17 mouse cellular contexts compared by ENCODE assay signal in the genomic region with DNA sequence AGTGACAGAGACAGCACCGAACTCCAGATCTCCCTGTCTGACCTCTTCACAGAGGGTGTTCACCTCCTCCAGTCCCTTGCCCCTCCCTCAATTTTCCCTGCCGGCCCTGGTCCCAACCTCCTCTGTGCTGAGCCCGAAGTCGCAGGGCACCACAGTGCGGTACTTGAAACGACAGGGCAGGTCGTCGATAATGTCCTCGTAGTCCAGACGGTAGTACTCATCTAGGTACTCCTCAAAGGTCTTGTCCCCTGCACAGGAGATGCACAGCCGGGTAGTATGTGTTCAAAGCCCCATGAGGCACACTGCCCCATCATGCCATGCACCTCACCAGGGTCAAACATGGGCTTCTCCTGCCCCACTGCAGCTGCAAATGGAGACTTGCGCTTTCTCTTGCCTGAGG. TPM values are rescaled to one million over a fixed set of nuclear protein-coding genes. Genes with fewer than 3 reads are reported as not detected.
"Had no signal": no experiment of that assay in that cellular context is flagged by ENCODE, and none has a peak within 500 bp of the region (broad histone marks: within the 10 kb centered on the region; RNA-seq: fewer than 3 reads in every experiment).

No protein-coding gene starts in this region.

- H3K27ac ChIP-seq: kidney, postnatal 0 days; layer of hippocampus, adult 2 months; limb, embryonic 10.5 days; limb, embryonic 13.5 days; midbrain, embryonic 12.5 days; stomach, postnatal 0 days had no signal

- DNase-seq: kidney, adult 2 months; kidney, postnatal 25 days; layer of hippocampus, adult 9-11 months; lung, adult 2 months; lung, postnatal 14 days; lung, postnatal 4 days; thymus, adult 2 months; thymus, postnatal 14 days; thymus, postnatal 4 days had no signal

- H3K9ac ChIP-seq: limb, embryonic 13.5 days; midbrain, embryonic 12.5 days had no signal

- H3K27me3 ChIP-seq: limb, embryonic 13.5 days; midbrain, embryonic 12.5 days had no signal

- ATAC-seq: inflammation-experienced regulatory T-cells, adult 6 months had no signal

- H3K4me3 ChIP-seq: layer of hippocampus, adult 2 months; limb, embryonic 10.5 days; limb, embryonic 13.5 days; midbrain, embryonic 12.5 days had no signal

- H3K9me3 ChIP-seq: limb, embryonic 10.5 days; limb, embryonic 13.5 days; midbrain, embryonic 12.5 days had no signal

- H3K4me1 ChIP-seq: limb, embryonic 10.5 days; limb, embryonic 13.5 days; midbrain, embryonic 12.5 days had no signal

- H3K4me2 ChIP-seq: limb, embryonic 13.5 days; midbrain, embryonic 12.5 days had no signal

RNA-seq across cellular contexts. Expression of gene S1pr5, which starts 27.5 kb away (rescaled TPM):
- polyA plus RNA-seq: kidney, postnatal 0 days; large intestine, adult 2 months had no signal
